Mouse (Mus musculus): ENCODE data around the gene H2-K1.

DNA sequence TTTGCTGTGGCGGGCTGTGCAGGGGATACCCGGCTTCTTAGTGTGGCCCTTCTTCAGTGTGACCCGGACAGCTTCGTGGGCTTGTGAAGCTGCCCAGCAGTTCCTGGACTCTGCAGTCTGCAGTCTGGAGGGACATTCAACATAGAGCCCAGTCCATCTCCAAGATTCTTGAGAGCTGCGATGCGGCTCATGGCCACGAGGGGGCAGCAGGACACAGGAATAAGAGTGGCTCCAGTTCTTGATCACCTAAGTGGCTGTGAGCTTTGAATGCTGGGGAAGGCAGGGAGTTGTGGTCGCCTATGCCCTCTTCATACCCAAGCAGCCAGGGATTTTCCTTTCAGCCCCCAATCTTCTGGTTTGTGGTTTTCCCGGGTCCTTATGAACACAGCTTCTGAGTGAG lies 31.7 kb downstream of the H2-K1 start:
- peak; percentile 93 for TF ChIP-seq CTCF (IDR thresholded peaks at IDR 0.05; ENCODE audit: low read depth, low read length)
- TF ChIP-seq POLR2A (IDR thresholded peaks at IDR 0.05; ENCODE audit: insufficient read depth, low read length) = no peak
